Mouse (Mus musculus) pancreas, adult 10 weeks (tissue): ENCODE data around the gene Sncg. TPM values are rescaled to one million over a fixed set of nuclear protein-coding genes. Genes with fewer than 3 reads are reported as not detected.

Experiments used
- polyA plus RNA-seq: library from polyadenylated mRNA; stranded (reverse); fragments of 350-450 nt; fragmentation: Illumina TruSeq; extraction: RNeasy Lipid Tissue Mini Kit (QIAGEN cat#74804); gene quantifications from one replicate; pipeline ENCODE4 v1.2.3, GENCODE M21; 2015; ENCODE audit warnings: low read depth, low replicate concordance; ENCODE audit not compliant: insufficient read depth

Sncg gene
- polyA plus RNA-seq = 19.0 TPM

DNA sequence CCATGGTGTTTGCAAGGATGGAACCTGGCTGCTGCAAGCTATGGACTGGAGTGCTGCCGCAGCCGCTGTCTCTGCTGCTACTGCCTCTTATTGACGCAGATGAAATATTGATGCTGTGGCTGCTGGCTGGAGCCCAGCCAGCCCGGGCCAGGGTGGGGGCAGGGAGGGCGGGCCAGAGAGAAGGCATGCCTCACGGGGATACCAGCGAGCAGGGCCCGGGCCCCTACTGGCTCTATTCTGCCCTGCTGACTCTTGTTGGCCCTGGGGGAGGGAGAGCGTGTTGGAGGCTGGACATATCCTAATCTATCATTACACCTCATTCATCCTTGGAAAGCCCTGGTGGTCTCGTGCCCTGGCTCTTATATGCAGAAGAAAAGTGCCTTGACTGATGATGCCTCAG lies at the start of gene Sncg:
Gene Sncg (minus strand): TSS at position 213 of the 400 bp plus-strand sequence.

DNA sequence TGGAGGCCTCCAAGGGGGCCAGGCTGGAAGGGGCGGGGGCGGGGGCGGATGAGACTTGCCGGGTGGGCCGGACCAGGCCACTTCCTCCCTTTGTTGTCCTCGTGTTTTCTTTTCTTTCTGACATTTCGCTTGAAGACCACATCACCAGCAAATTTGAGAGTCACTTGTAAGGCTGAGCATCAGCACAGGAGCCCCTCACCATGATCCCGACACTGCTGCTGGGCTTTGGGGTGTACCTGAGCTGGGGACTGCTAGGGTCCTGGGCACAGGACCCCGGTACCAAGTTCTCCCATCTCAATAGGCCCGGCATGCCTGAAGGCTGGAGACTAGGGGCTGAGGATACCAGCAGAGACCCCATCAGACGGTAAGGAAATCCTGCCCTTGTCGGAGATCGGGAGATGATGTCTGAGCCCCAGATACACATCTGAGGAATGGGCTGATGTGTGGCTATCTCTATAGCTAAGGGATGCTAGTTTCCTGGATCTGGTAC lies 871 bp upstream of the Sncg start, which contains the start of gene Mmrn2:
Gene Mmrn2 (plus strand): TSS at position 51 of the 490 bp plus-strand sequence.

DNA sequence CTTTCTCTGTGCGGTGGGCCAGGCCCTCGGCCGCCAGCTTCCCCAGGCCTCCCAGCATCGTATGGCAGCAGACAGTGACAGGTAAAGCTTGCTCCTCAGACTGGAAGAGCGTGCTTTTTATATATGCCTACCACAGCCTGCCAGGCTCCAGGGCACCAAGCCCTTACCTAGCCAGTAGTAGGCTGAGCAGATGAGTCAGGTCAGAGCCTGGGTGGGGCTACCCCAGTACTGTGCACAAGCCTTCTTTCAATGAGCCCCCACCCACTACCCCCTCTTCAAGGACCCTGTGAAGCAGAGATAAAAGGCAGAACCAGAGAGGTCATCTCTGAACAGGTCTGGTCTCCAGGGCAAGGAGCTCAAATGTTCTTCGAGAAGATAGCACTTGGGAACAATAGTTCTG lies 19.3 kb downstream of the Sncg start, which contains the start of gene Fam25c:
Gene Fam25c (minus strand): TSS at position 133 of the 400 bp plus-strand sequence.

Other genes with a start within 250 kb of the Sncg start
- not detected for gene Npy4r, start 222.3 kb downstream of the Sncg start, polyA plus RNA-seq
- gene Gprin2, start 173.1 kb downstream of the Sncg start, polyA plus RNA-seq = not detected
- 5.6 TPM for gene Syt15, start 155.2 kb downstream of the Sncg start, polyA plus RNA-seq
- 1.7 TPM for gene Shld2, start 64.3 kb downstream of the Sncg start, polyA plus RNA-seq
- 29.8 TPM for gene Glud1, start 64.1 kb downstream of the Sncg start, polyA plus RNA-seq
- 3.0 TPM for gene Fam25c, start 19.4 kb downstream of the Sncg start, polyA plus RNA-seq
- gene Mmrn2, start 676 bp upstream of the Sncg start, polyA plus RNA-seq = 17.0 TPM
- 5.8 TPM for gene Bmpr1a, start 128.6 kb upstream of the Sncg start, polyA plus RNA-seq
- not detected for gene 9230112D13Rik, start 148.0 kb upstream of the Sncg start, polyA plus RNA-seq
- gene Ldb3, start 213.9 kb upstream of the Sncg start, polyA plus RNA-seq = 1.1 TPM
- not detected for gene Opn4, start 225.4 kb upstream of the Sncg start, polyA plus RNA-seq